Mouse (Mus musculus) regulatory T cell (primary cell): Measurements from ENCODE around the gene Alg14.

ENCODE experiments used
- in situ Hi-C: fragments of 300-600 bp; cut with MboI, MseI; formaldehyde crosslinking; loops from one replicate; pipeline ENCODE4 v1.15.1; 2025; ENCODE audit warnings: high pct_unique_total_duplicates

The Alg14 gene

GRCm38 (mm10) chr3:121364388-121364787 is 72.8 kb downstream of the Alg14 start:
- in situ Hi-C loops: no loop called here

- in situ Hi-C loops: no loop called here
These were observed 73.6 kb downstream of the Alg14 start for GRCm38 (mm10) chr3:121365131-121365530.

- in situ Hi-C loops: no loop called here
These were observed 77.0 kb downstream of the Alg14 start for GRCm38 (mm10) chr3:121368616-121369015.

- in situ Hi-C loops: no loop called here
These were observed 77.9 kb downstream of the Alg14 start for GRCm38 (mm10) chr3:121369517-121369916.

- in situ Hi-C loops: no loop called here
These were observed 78.7 kb downstream of the Alg14 start for GRCm38 (mm10) chr3:121370301-121370700.

GRCm38 (mm10) chr3:121370830-121371526 is 79.4 kb downstream of the Alg14 start:
- in situ Hi-C loops: no loop called here

GRCm38 (mm10) chr3:121371527-121372220 is 80.1 kb downstream of the Alg14 start:
- in situ Hi-C loops: no loop called here

GRCm38 (mm10) chr3:121373897-121374441 is 82.4 kb downstream of the Alg14 start:
- in situ Hi-C loops: no loop called here

- in situ Hi-C loops: no loop called here
These were observed 84.1 kb downstream of the Alg14 start for GRCm38 (mm10) chr3:121375541-121376129.

GRCm38 (mm10) chr3:121378708-121379612 is 87.4 kb downstream of the Alg14 start:
- in situ Hi-C loops: no loop called here

- in situ Hi-C loops: no loop called here
These were observed 88.1 kb downstream of the Alg14 start for GRCm38 (mm10) chr3:121379699-121380098.

- in situ Hi-C loops: no loop called here
These were observed 96.0 kb downstream of the Alg14 start for GRCm38 (mm10) chr3:121387471-121388009.

GRCm38 (mm10) chr3:121389366-121389765 is 97.8 kb downstream of the Alg14 start:
- in situ Hi-C loops: no loop called here

GRCm38 (mm10) chr3:121389860-121390530 is 98.4 kb downstream of the Alg14 start:
- in situ Hi-C loops: no loop called here

- in situ Hi-C loops: no loop called here
These were observed 99.2 kb downstream of the Alg14 start for GRCm38 (mm10) chr3:121390724-121391123.

GRCm38 (mm10) chr3:121395588-121396295 is 104.2 kb downstream of the Alg14 start:
- in situ Hi-C loops: no loop called here

GRCm38 (mm10) chr3:121396561-121396960 is 105.0 kb downstream of the Alg14 start:
- in situ Hi-C loops: no loop called here

GRCm38 (mm10) chr3:121397007-121397406 is 105.4 kb downstream of the Alg14 start:
- in situ Hi-C loops: no loop called here

GRCm38 (mm10) chr3:121401384-121401783 is 109.8 kb downstream of the Alg14 start:
- in situ Hi-C loops: no loop called here

- in situ Hi-C loops: no loop called here
These were observed 110.5 kb downstream of the Alg14 start for GRCm38 (mm10) chr3:121402096-121402495.
